Mouse (Mus musculus) embryonic stem cell, embryonic (primary cell): ENCODE data around the gene Arpc5.

Experiments used
- CTCF ChIA-PET, 4 experiments: fragments of 300-600 bp in 2 of 4; fragments of 350-600 bp in 2 of 4; sonication (Branson Sonifier 250); formaldehyde crosslinking; loops; one replicate each; lab custom pipeline; 2022; ENCODE audit warnings: inconsistent platforms in 2 of 4; lab: Charles Lee
- POLR2A ChIA-PET, 4 experiments: fragments of 300-600 bp in 2 of 4; fragments of 350-600 bp in 2 of 4; sonication (Branson Sonifier 250); formaldehyde crosslinking; loops; one replicate each; lab custom pipeline; 2022; ENCODE audit warnings: antibody characterized with exemption in 4 of 4, inconsistent platforms in 1 of 4; lab: Charles Lee

Arpc5 gene

DNA sequence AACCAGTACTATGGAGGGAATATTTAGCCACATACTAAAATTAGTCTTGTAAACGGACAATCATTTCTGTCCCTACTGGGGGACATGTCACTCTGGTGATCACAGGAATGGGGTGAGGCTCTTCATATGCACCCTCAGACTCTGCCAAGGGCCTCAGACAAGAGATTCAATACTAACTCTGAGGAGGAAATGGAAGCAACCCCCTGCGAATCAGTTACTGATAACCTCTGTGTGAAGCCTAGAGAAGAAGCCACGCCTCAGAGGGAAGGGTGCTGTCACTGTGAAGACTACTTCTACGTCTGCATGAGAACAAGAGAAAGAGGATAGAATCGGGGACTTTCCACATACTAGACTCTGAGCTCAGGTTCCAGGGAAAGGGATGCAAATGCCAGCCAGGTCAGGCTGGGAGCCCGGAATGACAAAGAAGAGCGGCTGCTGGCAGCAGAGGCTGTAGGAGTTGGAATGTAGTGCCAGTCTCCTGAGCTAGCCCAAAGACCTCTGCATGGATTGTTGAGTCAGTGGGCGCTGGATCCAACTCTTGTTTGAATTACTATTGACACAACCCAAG is 29.4 kb downstream of the Arpc5 start:
- ChIA-PET CTCF (interaction anchor here in 2 of 4 experiments (0.6 to 1.8 kb wide), 2 partner anchors 19 to 620 kb away, joined by 4 to 6 read pairs; no protein-coding TSS in a partner anchor), POLR2A (interaction anchor here in 3 of 4 experiments (0.6 to 3.5 kb wide), 20 partner anchors 8 to 305 kb away, joined by 3 to 23 read pairs (median 4); no protein-coding TSS in a partner anchor)

DNA sequence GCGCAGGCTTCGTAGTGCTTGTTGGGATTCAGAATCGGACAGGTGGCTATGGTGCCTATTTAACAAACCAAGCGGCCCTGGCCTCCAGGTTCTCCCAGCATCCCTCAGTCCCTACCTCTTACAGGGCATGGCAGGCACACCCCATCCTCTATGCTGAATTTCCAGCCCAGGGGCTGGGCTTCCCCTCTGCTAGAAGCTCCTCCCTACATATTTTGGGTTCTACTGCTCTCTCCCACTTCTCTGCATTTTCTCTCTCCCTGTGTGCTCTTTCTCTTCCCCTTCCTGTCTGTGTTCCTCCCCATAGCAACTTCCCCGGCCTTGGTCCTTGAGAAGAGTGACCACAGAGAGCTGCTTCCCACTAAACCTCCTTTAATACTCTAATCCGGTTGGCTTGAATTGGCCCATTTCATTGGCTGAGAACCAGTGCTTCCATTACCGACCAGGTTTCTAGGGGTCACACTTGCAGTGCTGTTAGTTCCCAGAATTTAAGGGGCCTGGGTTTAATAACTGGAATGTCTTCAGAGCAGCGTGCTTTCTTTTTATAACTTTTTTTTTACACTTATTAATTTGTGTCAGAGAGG is 30.4 kb downstream of the Arpc5 start:
- POLR2A ChIA-PET: interaction anchor here (0.6 to 3.5 kb wide), 12 partner anchors 8 to 243 kb away, joined by 3 to 23 read pairs (median 4); no protein-coding TSS in a partner anchor

DNA sequence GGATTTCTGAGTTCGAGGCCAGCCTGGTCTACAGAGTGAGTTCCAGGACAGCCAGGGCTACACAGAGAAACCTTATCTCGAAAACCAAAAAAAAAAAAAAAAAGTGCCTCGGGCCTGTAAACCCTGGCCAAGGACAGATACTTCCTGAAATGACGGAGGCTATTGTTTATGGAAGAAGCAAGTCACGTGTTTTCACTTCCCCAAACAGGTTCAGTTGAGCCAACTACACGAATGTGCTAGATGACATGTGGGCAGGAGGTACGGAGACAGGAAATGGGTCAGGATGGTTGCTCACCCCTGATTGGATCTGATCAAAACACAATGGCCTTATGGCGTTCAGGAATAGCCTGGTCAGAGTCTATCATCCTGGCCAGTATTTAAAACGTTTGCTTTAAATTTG is 31.8 kb downstream of the Arpc5 start:
- CTCF ChIA-PET: no interaction called here
- POLR2A ChIA-PET: no interaction called here

More for the DNA sequence above, 30.4 kb downstream of the Arpc5 start:
- CTCF ChIA-PET: interaction anchor here in 3 of 4 experiments (0.6 to 1.8 kb wide), 3 partner anchors 18 to 619 kb away, joined by 3 to 6 read pairs (median 4); no protein-coding TSS in a partner anchor

DNA sequence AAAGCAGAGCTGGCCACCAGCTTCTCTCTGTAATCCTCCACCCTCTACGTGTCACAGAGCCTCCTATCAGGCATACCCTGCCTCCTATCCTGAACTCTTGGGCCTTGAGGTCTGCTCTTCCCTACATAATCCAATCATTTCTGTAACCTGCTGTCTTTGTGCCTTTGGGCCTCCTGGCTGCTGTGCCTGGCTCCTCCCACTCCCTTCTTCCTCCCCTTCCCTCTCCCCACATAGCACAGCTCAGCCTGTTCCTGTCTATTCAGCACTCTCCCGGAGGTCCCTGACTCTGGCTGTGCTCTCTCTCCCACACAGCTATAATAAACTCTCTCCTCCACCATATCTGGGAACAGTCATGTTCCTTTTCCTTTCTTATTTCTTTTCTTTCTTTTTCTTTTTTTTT is 33.6 kb downstream of the Arpc5 start, which contains the start of gene Ncf2:
Ncf2 (plus strand) TSS at position 298 of the 400 bp plus-strand sequence.
- CTCF ChIA-PET: interaction anchor here (0.5 to 3.4 kb wide), 9 partner anchors 9 to 302 kb away, joined by 3 to 20 read pairs (median 5); no protein-coding TSS in a partner anchor
- POLR2A ChIA-PET: interaction anchor here in 3 of 4 experiments (0.6 to 3.0 kb wide), 13 partner anchors 9 to 470 kb away, joined by 3 to 10 read pairs (median 4); no protein-coding TSS in a partner anchor

DNA sequence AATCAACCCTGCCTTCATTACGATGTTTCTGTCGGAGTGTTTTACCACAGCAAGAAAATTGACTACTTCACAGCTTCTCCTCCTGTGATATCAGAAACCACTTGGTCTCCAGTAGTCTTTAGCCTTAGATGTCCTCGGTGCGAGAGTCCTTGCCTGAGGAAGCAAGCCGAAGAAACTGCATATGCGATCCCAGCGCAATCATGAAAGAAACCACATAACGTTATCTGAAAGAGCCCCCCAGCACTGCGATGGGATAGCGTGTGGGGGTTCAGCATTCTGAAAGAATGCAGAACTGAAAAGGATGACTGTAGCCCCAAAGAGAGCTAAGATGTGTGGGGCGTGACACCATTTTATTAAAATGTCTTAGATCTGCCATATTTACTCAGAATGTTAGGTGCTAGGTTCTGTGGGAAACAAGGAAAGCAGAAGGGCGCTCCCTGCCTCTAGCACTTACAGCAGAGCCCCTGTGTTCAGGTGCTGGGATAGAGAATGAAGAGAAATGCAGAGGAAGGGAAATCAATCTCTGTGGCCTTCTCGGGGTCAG is 34.4 kb downstream of the Arpc5 start:
- CTCF ChIA-PET: interaction anchor here in 3 of 4 experiments (0.6 to 3.4 kb wide), 4 partner anchors 10 to 15 kb away, joined by 5 to 20 read pairs (median 11); no protein-coding TSS in a partner anchor
- POLR2A ChIA-PET: interaction anchor here in 2 of 4 experiments (0.6 to 3.0 kb wide), 8 partner anchors 10 to 618 kb away, joined by 3 to 10 read pairs (median 4); no protein-coding TSS in a partner anchor

DNA sequence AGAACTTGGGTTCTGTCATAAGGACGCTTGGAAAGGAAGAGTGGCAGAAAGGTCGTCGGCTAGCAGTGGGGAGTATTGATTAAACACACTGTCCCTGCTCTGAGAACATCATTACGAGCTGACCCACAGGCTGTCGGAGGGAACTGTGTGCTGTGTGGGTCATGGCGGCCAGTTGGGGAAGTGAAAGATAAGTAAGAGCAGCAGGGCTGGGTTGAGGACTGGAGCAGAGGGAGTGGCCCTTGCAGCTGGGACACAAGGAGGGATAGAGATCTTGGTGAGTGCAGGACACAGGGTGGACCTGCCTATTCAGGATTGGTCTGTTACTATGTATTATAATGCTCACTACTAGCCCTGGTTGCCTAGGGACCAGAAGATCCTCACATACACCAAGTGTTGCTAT is 38.6 kb downstream of the Arpc5 start:
- POLR2A ChIA-PET: interaction anchor here in 3 of 4 experiments (0.6 to 4.2 kb wide), 7 partner anchors 9 to 129 kb away, joined by 3 to 14 read pairs (median 4); no protein-coding TSS in a partner anchor
- CTCF ChIA-PET: interaction anchor here in 1 of 4 experiments (0.7 to 0.8 kb wide), 2 partner anchors 15 to 91 kb away, joined by 3 to 4 read pairs; no protein-coding TSS in a partner anchor

DNA sequence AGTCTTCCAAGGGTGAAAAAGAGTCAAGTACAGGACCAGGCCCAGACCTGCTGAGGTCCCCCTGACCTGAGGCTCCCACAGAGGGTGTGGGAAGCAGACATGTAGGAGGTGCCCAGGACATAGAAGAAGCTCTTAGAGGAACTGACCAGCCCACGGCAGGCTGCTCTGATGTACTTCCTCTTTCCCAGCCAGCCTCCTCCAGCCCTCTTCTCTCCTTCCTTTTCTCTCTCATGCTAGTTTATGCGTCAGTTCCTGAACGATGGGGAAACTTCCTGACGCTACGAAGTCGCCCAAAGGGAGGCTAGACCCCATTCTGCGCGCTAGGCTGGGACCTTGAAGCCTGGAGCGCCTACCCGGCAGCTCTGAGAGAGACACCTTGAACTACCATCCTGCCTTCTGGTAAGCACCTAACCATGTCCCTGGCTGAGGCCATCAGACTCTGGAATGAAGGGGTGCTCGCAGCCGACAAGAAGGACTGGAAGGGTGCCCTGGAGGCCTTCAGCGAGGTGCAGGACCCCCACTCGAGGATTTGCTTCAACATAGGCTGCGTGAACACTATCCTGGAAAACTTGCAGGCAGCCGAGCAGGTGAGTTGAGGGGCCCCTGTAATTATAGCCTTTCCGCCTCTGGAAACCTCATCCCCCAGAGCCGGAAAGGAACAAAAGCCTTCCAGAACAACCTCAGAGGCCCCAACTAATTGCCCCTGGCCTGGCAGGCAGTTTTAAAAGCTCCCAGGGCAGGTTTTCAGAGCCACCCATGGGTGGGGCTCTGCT is 41.5 kb downstream of the Arpc5 start:
- POLR2A ChIA-PET: interaction anchor here in 3 of 4 experiments (0.6 to 1.9 kb wide), 7 partner anchors 8 to 25 kb away, joined by 3 to 8 read pairs (median 4); no protein-coding TSS in a partner anchor

DNA sequence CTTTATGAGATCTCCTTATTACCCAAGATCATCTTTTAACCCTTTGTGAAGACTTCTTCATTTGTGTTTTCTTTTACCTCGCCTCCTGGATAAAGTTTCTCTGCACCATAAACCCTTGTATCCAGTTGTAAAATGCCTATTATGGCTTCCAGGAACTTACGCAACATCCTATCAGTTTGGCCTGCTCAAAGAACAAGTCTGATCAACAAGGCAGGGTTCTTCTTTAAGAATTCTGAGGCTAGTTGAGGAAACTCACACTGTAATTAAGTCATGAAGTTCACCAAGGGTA is 42.0 kb downstream of the Arpc5 start:
- ChIA-PET CTCF (no interaction called here), POLR2A (interaction anchor here in 3 of 4 experiments (1.3 to 1.9 kb wide), 3 partner anchors 15 to 17 kb away, joined by 4 to 6 read pairs (median 6); no protein-coding TSS in a partner anchor)

More for the DNA sequence above, 41.5 kb downstream of the Arpc5 start:
- CTCF ChIA-PET: interaction anchor here in 1 of 4 experiments (0.5 kb wide), 1 partner anchor 301 kb away, joined by 3 read pairs; no protein-coding TSS in a partner anchor

DNA sequence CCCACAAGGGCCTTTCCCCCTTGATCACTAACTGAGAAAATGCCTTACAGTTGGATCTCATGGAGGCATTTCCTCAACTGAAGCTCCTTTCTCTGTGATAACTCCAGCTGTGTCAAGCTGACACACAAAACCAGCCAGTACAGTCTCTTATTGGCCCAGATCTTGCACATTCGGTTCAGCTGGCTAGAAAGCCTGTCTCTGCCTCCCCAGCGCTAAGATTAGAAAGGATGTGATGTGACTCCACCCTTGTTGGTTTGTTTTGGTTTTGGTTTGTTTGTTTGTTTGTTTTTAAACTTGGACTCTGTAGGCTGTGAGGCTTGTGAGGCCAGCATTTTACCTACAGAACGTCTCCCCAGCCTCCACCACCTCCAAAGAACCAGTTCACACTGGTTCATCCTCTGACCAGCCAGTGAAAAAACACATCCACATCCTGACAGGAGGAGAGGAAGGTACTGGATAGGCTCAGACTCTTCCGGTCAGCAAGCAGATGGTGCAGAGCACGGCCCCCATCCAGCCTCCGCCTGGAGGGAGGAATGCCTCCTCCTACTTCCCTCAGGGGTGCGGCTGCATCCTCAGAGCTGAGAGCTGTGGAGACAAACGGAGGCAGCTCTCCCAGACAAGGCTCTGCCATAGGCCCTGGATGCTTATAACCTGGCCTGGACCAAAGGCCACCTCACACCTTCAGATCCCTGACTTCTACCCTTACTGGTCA is 43.4 kb downstream of the Arpc5 start:
- ChIA-PET POLR2A (interaction anchor here in 2 of 4 experiments (1.0 to 1.4 kb wide), 3 partner anchors 8 to 13 kb away, joined by 3 to 5 read pairs (median 4); no protein-coding TSS in a partner anchor), CTCF (no interaction called here)

DNA sequence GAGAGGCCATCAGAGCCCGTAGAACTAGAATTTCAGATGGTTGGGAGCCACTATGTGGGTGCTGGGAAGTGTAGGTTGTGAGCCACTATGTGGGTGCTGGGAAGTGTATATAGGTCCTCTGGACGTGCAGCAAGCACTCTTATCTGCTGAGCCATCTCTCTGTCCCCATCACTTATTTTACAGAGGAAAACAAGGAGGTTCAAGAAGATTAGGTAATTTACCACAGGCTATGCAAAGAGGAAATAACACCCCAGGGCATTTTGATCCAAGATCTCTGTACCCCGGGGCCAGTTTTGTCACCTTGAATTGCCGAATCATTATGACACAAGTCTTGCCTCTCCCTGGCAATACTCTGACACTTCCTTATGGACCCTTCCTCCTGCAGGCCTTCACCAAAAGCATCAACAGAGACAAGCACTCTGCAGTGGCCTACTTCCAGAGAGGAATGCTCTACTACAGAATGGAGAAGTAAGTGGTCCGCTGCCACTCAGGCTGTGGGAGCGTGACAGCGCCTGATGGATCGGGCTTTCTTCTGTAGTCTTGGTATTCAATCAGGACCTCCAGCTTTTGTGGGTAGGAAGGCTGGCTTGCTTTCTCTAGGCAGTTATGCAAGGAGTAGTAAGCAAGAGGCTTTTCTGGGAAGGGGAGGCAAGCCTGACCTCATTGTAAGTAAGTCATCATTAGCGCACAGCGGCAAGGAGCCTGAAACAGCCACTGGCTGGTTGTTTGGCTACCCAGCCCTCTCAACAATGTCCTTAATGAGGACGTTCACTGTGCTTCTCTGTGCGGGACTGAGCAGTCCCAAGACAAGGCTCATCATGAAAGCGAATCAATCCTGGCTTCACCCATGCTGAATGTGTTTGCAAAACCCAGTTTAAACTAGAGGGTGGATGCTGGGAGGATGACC is 44.4 kb downstream of the Arpc5 start:
- ChIA-PET POLR2A (interaction anchor here in 1 of 4 experiments (1.2 kb wide), 1 partner anchor 14 kb away, joined by 5 read pairs; no protein-coding TSS in a partner anchor), CTCF (no interaction called here)

DNA sequence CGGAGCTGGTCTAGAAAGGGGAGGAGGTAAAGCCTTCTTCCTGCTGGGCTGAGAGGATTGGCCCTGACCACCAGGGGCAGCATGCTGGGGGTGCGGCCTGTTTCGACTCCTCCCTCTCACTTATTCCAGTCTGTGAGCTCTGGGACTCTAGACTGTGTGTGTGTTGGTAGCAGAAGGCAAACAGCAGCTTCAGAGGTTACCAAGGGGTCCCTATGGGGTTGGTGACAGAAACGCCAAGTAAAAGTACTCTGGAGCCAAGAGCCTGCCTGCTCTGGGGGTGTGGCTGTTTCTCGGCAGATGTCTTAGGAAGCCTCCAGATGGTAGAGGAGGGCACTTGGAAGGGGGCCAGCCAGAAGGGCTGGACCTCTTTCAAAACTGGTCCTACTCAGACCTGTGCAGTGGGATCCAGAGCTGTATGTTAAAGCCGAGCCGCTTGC is 48.9 kb downstream of the Arpc5 start:
- POLR2A ChIA-PET: interaction anchor here (0.6 to 5.0 kb wide), 54 partner anchors 8 to 1752 kb away, joined by 3 to 42 read pairs (median 4); partner anchors contain the start of genes Ncf2 (in 2 of the 4) and Shcbp1l (in 1 of the 4)
- CTCF ChIA-PET: interaction anchor here (0.5 to 2.9 kb wide), 17 partner anchors 14 to 444 kb away, joined by 3 to 28 read pairs (median 4); partner anchors contain the start of gene Ncf2 (in 1 of the 4)

DNA sequence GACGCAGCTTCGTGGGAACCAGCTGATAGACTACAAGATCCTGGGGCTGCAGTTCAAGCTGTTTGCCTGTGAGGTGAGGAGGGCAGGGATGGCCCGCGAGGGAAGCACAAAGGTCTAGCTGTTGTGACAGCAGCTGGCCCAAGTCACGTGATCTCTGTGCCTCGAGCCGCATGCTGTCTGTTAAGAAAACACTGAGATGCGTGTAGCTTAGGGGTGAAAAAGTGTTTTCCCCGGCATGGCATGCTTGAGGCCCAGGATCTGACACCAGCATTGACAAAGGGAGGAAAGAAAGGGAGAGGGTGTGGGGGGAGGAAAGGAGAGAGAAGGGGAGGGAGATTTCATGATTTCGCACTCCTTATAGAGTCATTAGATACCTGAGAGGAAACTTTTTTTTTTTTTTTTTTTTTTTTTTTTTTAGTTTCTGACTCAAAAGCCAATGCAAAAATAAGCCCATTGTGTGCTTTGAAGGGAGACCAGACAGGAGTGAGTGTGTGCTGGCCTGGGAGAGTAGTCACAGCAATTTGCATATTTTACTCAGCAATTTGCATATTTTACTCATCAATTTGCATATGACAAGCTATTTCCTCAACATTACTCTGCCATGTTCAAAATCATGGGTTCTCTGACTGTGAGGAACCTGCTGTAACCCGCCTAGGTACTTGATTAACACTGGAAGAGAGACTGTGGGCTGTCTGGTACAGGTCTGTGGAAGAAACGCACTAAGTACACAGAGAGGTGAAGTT is 50.9 kb downstream of the Arpc5 start:
- CTCF ChIA-PET: interaction anchor here (0.5 to 2.9 kb wide), 8 partner anchors 17 to 67 kb away, joined by 3 to 28 read pairs (median 4); partner anchors contain the start of gene Ncf2 (in 1 of the 4)
- POLR2A ChIA-PET: interaction anchor here (0.5 to 5.0 kb wide), 39 partner anchors 8 to 768 kb away, joined by 3 to 42 read pairs (median 4); partner anchors contain the start of gene Ncf2 (in 1 of the 4)

DNA sequence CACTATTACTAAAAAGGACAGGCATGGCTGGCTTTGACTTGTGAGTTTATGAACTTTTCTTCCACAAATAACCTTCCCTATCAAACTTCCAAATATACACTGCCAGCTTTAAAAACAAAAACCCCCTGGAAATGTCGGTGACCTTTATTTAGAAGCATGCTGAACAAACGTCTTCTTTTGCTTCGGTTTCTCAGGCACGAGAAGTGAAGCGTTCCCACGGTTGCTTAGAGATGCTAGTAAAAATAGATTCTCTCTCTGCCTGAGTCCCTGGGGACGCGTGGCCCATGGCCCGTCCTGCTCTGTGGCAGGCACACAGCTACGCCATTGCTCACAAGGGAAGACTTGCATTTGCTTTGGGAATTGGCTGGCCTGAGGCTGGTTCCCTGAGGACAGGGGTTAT is 51.5 kb downstream of the Arpc5 start:
- POLR2A ChIA-PET: interaction anchor here (0.5 to 5.0 kb wide), 23 partner anchors 9 to 768 kb away, joined by 3 to 42 read pairs (median 4); partner anchors contain the start of gene Ncf2 (in 1 of the 4)
- CTCF ChIA-PET: interaction anchor here in 2 of 4 experiments (0.7 to 2.1 kb wide), 3 partner anchors 28 to 51 kb away, joined by 3 to 7 read pairs (median 4); no protein-coding TSS in a partner anchor

DNA sequence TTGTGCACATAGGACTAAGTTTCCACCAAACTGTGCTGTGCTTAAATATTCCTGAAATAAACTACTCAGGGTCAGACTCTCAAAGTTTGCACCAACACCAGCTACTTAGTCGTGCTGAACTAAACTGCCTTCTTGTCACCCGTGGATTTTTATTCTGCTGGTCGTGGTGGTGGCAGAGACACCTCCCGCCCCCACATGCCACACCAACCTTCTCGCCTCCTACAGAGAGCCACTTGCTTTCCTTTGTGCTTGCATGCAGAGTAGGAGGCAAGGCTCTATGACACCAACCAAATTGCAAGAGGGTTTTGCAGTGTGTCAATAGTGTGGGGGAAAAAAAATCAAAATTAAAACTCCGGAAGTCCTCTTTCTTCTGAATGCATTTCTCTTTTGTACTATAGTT is 53.2 kb downstream of the Arpc5 start:
- POLR2A ChIA-PET: interaction anchor here in 1 of 4 experiments (1.0 to 1.4 kb wide), 4 partner anchors 10 to 25 kb away, joined by 3 to 6 read pairs (median 3); no protein-coding TSS in a partner anchor
- CTCF ChIA-PET: no interaction called here
